Mouse (Mus musculus) myocyte (in vitro differentiated cells): ENCODE data around the gene Fam214a.

ENCODE experiments used
- E2F4 ChIP-seq: IDR thresholded peaks from one replicate; pipeline ENCODE4 v1.6.1; 2011; ENCODE audit warnings: mild to moderate bottlenecking, control low read depth, moderate library complexity; ENCODE audit not compliant: insufficient read depth
- MAX ChIP-seq: IDR thresholded peaks from one replicate; pipeline ENCODE4 v1.6.1; 2011; ENCODE audit warnings: low read depth, mild to moderate bottlenecking, control low read depth
- MYOD1 ChIP-seq, 3 experiments: IDR thresholded peaks; one replicate each; pipeline ENCODE4 v1.6.1; 2011; ENCODE audit warnings: control low read depth in 2 of 3, low read depth in 2 of 3, mild to moderate bottlenecking in 2 of 3, moderate library complexity in 1 of 3; ENCODE audit not compliant: insufficient read length in 2 of 3, control insufficient read depth in 1 of 3
- MYOG ChIP-seq, 3 experiments: IDR thresholded peaks; one replicate each; pipeline ENCODE4 v1.6.1; 2011; ENCODE audit warnings: control low read depth in 2 of 3, low read depth in 2 of 3, mild to moderate bottlenecking in 2 of 3; ENCODE audit not compliant: insufficient read length in 2 of 3, control insufficient read depth in 1 of 3, insufficient read depth in 1 of 3
- POLR2A ChIP-seq: IDR thresholded peaks from one replicate; pipeline ENCODE4 v1.6.1; 2011; ENCODE audit warnings: low read depth, mild to moderate bottlenecking, control low read depth, moderate library complexity; ENCODE audit not compliant: insufficient read length
- POLR2AphosphoS2 ChIP-seq: IDR thresholded peaks from one replicate; pipeline ENCODE4 v1.6.1; 2011; ENCODE audit warnings: low read depth, control low read depth; ENCODE audit not compliant: insufficient read length
- SRF ChIP-seq: IDR thresholded peaks from one replicate; pipeline ENCODE4 v1.6.1; 2011; ENCODE audit warnings: low read depth; ENCODE audit not compliant: control insufficient read depth, insufficient read length
- TCF12 ChIP-seq: IDR thresholded peaks from one replicate; pipeline ENCODE4 v1.6.1; 2011; ENCODE audit warnings: mild to moderate bottlenecking, control low read depth; ENCODE audit not compliant: poor library complexity, insufficient read depth, severe bottlenecking
- TCF3 ChIP-seq: IDR thresholded peaks from one replicate; pipeline ENCODE4 v1.6.1; 2011; ENCODE audit warnings: low read depth, control low read depth; ENCODE audit not compliant: insufficient read length
- USF1 ChIP-seq: IDR thresholded peaks from one replicate; pipeline ENCODE4 v1.6.1; 2011; ENCODE audit warnings: low read depth, mild to moderate bottlenecking, control low read depth, moderate library complexity

DNA sequence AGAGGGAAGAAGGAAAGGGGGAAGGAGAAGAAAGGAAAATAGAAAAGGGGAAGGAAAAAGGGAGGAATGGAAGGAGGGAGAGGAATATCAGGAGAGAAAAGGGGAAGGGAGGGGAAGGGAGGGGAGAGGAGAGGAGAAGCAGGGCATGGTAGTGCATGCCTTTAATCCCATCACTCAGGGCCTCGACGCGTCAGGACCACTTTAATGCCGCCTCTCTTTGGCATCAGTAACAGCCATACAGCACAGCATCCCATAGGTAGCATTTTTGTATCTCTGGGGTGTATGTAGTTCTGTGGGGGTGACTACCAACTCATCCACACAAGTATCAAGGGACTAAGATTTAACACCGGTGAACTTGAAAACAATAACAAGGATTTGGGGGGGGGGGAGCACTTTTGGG, 22.0 kb upstream of the Fam214a start:
- TF ChIP-seq POLR2A (no peak), USF1 (no peak), MAX (no peak), MYOG (IDR thresholded peaks at IDR 0.05; ENCODE audit: control insufficient read depth in 1 of 3, insufficient read depth in 1 of 3, insufficient read length in 2 of 3, low read depth in 2 of 3) (no peak), E2F4 (no peak), MYOD1 (IDR thresholded peaks at IDR 0.05; ENCODE audit: control insufficient read depth in 1 of 3, insufficient read length in 2 of 3, low read depth in 2 of 3) (no peak), SRF (no peak), POLR2AphosphoS2 (no peak), TCF3 (no peak), TCF12 (no peak)
